Mouse (Mus musculus): ENCODE data around the gene Angel2. TPM values are rescaled to one million over a fixed set of nuclear protein-coding genes. Genes with fewer than 3 reads are reported as not detected.

Gene Angel2
- total RNA-seq, 1 experiment from 2014 or later: 45.9 TPM

GRCm38 (mm10) chr1:190927751-190928369, 2.9 kb downstream of the Angel2 start:
- no peak for ATAC-seq (replicated peaks; ENCODE audit: insufficient number of reproducible peaks, low FRiP score, low TSS enrichment, poor library complexity, severe bottlenecking)

DNA sequence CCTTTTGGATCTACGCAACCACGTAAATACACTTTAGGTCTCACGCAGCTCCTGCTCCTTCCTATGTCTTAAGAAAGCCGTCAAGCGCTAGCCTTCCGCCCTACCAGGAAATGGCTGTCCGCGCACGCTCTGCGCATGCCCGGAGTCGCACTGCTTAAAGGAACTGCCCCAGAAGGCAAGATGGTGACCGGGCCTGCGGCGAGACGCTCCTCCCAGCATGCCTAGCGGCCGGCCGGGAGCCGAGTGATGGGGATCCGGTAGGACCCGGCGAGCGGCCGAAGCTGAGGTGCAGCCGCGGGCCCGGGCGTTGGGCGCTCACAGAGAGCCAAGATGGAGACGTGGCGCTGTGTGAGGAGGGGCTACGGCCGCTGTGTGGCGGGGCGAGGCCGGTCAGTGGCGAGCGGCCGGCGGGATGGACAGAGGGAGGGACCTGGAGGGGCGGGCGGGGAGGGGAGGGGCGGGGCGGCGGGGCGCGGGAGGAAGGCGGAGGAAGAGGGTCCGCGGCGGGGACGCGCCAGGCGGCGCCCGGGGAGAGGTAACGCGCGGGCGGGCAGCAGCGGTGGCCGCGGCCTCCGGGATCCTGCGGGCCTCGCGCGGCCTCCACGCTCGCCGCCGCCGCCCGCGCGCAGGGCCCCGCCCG, 3.6 kb downstream of the Angel2 start:
- peak; percentile 97 for ATAC-seq (replicated peaks; ENCODE audit: insufficient number of reproducible peaks, low FRiP score, low TSS enrichment, poor library complexity, severe bottlenecking)

GRCm38 (mm10) chr1:190929010-190929695, 4.2 kb downstream of the Angel2 start:
- ATAC-seq (replicated peaks; ENCODE audit: insufficient number of reproducible peaks, low FRiP score, low TSS enrichment, poor library complexity, severe bottlenecking): peak; percentile 24; the same call in 1 of the 2 replicates

DNA sequence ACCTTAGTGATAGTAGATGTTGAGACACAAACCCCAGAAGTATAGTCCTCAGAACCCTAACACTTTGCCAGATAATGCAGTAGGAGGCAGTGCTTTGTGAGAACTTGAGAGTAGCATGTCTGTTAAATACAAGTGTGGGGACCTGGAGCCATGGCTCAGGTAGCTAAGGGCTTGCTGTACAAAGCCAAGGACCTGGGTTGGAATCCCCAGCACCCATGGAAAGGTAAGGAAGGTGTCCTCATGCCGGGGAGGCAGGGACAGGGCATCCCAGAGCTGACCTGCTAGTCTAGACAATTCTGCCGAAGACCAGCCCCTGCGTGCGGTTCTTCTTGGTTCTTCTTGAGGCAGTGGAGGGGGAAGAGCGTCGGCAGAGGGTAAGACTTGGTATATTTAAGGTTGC, 5.3 kb downstream of the Angel2 start:
- no peak for ATAC-seq (replicated peaks; ENCODE audit: insufficient number of reproducible peaks, low FRiP score, low TSS enrichment, poor library complexity, severe bottlenecking)

DNA sequence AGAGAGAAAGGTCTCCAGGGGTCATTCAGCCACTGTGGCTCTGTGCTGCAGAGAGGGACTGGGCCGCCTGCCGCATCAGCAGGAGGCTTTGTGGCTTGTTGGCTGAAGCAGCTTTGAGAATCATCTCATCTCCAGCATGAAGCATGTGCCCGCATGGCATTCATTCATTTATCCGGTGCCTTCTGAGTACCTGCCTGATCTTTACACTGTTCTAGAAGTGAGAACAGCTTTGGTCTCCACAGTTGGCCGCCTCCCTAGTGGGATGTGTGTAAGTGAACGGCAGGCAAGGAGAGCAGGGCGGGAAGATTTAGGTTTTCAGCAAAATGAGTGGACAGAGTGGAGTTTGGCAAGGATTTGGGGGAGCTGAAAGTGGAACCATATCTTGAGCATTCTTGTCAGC, 14.9 kb downstream of the Angel2 start:
- no peak for ATAC-seq (replicated peaks; ENCODE audit: insufficient number of reproducible peaks, low FRiP score, low TSS enrichment, poor library complexity, severe bottlenecking)

- peak; percentile 80 for ATAC-seq (replicated peaks; ENCODE audit: insufficient number of reproducible peaks, low FRiP score, low TSS enrichment, poor library complexity, severe bottlenecking)
Observed at GRCm38 (mm10) chr1:190944109-190944760, 19.3 kb downstream of the Angel2 start.

DNA sequence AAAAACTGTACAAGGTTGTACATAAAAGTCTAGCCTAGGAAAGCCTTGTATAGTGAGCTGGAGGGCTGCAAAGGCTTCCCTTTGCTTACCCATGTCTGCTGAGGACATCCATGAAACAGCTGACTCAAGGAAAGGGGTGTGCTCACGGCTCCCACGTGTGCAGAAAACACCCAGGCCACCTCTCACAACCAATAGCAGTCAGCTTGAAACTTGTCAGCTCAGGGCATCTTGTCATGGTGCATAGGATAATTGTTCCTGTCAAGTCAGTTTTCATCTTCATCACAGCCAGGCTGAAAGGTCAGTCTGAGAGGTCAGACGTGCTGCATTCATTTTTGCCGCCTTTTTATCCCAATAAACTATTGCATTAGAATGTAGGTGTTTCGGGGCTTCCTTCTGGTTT, 23.1 kb downstream of the Angel2 start:
- no peak for ATAC-seq (replicated peaks; ENCODE audit: insufficient number of reproducible peaks, low FRiP score, low TSS enrichment, poor library complexity, severe bottlenecking)

- no peak for ATAC-seq (replicated peaks; ENCODE audit: insufficient number of reproducible peaks, low FRiP score, low TSS enrichment, poor library complexity, severe bottlenecking)
Observed at GRCm38 (mm10) chr1:190948439-190948838, 23.5 kb downstream of the Angel2 start.

- no peak for ATAC-seq (replicated peaks; ENCODE audit: insufficient number of reproducible peaks, low FRiP score, low TSS enrichment, poor library complexity, severe bottlenecking)
Observed at GRCm38 (mm10) chr1:190948846-190949245, 23.9 kb downstream of the Angel2 start.

DNA sequence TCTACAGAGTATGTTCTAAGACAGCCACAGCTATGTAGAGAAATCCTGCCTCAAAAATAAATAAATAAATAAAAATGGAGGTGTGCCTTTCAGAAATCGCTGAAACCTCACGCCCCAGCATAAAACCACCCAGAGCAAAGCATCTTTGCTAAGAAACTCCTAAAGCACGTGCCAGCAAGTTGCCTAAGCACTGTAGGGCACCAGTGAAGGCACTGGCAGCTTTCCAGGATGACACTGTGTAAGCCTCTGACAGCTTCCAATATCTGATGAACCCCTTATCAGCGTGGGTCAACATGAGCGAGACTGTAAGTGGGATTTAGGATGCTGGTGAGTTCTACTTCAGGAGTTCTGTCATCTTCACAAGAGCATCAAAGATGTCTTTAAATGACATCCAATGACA, 26.1 kb downstream of the Angel2 start:
- ATAC-seq (replicated peaks; ENCODE audit: insufficient number of reproducible peaks, low FRiP score, low TSS enrichment, poor library complexity, severe bottlenecking): no peak

DNA sequence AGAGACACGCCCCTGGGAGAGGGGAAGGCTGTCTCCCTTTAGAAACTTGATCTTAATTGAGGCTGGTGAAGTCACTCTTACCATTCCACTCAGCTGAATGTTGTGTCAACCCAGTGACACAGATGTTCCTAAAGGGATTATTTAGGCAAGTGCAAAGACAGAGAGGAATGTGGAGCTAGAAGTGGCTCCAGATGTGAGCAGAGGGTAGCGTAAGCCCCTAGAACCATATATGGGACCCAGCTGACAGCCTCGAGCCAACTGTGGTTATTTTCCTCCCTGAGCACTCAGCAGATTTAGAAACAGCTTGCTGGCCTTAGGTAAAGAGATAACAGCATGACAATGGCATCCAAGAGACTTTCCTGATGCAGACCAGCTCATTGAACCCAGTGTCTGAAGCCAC, 28.1 kb downstream of the Angel2 start:
- ATAC-seq (replicated peaks; ENCODE audit: insufficient number of reproducible peaks, low FRiP score, low TSS enrichment, poor library complexity, severe bottlenecking): no peak

DNA sequence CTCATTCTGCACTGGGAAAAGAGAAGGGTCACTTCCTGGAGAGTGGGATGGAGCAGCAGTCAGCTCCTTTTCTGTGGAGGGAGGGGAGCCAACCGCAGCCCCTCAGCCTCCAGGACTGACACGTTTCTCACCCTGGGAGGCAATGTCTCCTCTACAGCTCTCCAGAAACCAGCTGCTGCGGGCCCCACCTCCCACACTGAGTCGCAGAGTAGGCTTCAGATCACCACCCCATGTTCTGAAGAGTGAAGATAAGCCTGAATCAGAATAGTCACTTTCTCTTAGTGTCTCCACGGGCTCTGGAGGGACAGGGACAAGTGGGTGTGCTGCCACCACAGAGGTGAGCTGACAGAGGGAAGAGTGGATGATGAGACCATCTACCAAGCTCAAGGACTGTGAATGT, 33.9 kb downstream of the Angel2 start:
- ATAC-seq (replicated peaks; ENCODE audit: insufficient number of reproducible peaks, low FRiP score, low TSS enrichment, poor library complexity, severe bottlenecking): no peak

DNA sequence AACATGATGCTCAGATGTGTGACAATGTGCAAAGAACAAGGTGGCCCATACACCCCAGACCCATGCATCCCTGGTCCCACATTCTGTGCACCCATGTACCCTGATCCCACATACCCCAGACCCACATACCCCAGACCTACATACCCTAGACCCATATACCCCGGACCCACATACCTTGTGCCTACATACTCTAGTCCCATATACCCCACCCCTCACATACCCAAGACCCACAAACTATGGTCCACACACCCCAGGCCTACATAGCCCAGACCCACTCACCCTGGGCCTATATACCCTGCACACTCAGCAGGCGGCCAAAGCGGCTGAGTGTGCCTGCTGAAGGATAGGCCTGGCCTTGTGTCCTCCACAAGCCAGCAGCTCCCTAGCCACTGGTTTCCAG, 37.8 kb downstream of the Angel2 start:
- no peak for ATAC-seq (replicated peaks; ENCODE audit: insufficient number of reproducible peaks, low FRiP score, low TSS enrichment, poor library complexity, severe bottlenecking)

DNA sequence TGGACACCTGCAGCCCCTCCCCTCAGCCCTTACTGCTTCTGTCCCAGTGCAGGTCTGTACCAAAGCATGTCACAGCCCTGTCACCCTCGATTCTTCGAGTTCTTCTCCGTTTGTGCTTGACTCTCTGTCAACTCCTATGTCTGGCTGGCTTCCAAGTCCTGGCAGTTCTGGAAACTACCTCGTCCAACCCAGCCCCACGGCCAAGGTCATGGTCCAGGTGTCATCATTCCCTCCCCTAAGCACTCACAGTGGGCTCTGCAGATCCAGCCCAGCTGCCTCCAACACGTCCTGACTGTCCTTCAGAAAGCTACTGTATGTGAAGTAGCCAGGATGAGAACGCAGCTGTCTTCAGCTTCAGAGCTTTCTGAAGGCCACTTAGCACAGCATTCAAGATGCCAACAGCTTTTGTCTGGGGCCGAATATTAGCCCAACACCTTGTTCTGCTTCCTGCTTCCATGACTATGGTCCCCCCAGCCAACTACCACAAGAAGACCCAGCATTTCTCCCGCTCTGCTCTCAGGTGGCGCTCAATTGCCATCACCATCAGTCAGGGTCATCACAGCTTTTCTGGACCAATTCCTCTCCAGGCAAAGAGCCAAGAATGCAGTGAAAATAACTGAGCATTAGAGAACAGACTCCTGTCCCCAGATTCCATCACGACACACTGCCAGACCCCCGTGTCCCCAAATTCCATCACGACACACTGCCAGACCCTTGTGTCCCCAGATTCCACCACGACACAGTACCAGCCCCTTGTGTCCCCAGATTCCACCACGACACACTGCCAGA, 40.3 kb downstream of the Angel2 start:
- ATAC-seq (replicated peaks; ENCODE audit: insufficient number of reproducible peaks, low FRiP score, low TSS enrichment, poor library complexity, severe bottlenecking): no peak

DNA sequence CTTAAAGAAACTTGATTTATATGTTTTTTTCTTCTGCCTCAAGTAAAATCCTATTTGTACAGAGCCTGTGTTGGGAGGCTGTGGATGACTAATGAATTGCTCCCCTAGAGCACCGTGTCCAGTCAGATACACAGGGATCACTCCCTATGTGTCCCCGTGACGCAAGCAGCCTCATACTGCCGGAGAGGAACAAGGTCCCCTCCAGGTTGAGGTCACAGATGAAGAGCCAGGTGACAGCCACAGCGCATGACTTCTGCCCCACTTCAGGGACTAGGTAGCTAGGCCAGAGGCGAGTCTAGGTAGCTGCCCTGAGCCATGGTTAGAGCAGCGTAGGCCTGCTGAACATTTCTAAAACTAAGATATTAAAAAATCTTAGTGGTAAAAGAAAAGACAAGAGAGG, 43.1 kb downstream of the Angel2 start:
- ATAC-seq (replicated peaks; ENCODE audit: insufficient number of reproducible peaks, low FRiP score, low TSS enrichment, poor library complexity, severe bottlenecking): no peak

DNA sequence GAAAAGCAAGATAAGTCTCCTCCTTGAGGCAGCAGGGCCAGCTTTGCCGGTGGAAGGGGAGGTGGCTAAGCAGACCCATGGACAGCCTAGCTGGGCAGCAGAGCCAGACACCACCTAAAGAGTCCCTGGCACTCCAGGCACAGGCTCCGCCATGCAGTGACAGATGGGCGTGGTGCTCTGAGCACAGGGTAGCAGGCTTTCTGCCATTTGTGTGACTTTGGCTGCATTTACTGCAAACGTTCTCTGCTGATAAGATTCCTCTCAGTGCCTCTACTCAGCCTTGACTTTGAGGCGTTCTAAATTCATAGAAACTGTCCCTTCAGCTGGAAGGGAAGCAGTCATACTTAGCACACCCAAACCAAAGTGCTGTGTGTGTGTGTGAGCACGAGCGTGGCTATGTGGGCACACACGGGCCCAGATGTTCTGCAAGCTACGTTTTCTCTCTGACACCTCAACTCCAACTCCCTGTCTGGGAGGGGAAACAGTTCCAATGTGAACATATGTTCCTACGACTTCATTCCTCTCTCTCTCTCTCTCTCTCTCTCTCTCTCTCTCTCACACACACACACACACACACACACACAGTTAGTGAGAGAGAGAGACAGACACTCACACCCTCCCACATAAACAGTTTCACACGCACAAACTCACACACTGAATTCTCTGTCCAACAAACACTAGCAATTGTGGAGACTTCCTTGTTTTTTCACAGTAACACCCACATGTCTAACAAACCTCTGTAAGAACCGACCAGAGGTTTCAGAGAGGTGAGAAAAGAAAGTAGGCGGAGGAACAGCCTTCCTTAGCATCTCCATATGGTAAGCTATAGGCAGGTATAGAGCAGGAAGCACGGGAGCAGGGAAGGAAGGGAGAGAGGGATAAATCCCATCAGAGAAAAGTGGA, 47.0 kb downstream of the Angel2 start:
- ATAC-seq (replicated peaks; ENCODE audit: insufficient number of reproducible peaks, low FRiP score, low TSS enrichment, poor library complexity, severe bottlenecking): no peak

DNA sequence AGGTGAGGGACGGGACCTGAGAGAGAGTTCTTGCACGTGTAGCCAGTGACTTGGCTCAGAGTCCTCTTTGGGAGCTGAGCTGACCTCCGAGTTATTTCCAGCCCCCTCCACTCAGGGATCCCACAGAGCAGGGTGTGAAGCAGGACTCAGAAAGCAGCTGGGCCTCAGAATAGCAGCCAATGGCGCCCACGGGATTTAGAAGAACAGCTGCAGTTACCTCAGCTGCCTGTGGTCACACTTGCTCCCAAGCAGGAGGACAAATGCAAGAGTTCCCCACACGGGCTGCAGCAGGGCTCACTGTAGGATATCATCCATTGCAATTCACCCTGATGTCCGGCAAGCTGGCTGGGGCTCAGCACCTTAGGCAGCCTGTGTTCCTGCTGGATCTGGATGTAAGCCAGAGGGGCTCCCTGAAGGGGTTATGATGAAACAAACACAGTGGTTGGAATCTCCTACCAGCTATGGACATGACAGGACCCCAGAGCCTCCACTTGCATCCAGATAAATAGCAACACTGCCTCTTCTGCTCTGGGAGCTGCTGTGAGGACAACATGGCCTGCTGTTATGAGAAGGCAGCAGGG, 47.8 kb downstream of the Angel2 start:
- no peak for ATAC-seq (replicated peaks; ENCODE audit: insufficient number of reproducible peaks, low FRiP score, low TSS enrichment, poor library complexity, severe bottlenecking)

- ATAC-seq (replicated peaks; ENCODE audit: insufficient number of reproducible peaks, low FRiP score, low TSS enrichment, poor library complexity, severe bottlenecking): no peak
Observed at GRCm38 (mm10) chr1:190974191-190974590, 49.3 kb downstream of the Angel2 start.
